Mouse (Mus musculus) MEL (cell line): ENCODE data around the gene Aldh6a1. TPM values are rescaled to one million over a fixed set of nuclear protein-coding genes. Genes with fewer than 3 reads are reported as not detected.

Experiments used
- DNase-seq: peaks from one replicate; pipeline ENCODE4 v3.0.0; 2011; ENCODE audit warnings: low read depth, low spot score
- H3K27ac ChIP-seq: 2 replicates; pipeline ENCODE4 v1.5.1; 2012; ENCODE audit warnings: low read depth, mild to moderate bottlenecking, control low read depth, low read length, moderate library complexity; ENCODE audit not compliant: control insufficient read depth
- H3K27me3 ChIP-seq, 2 experiments: fragments of 150-350 bp in 1 of 2; sonication (generic) in 1 of 2; 2 replicates each; pipeline ENCODE4 v1.6.1; 2012; ENCODE audit warnings: low read length in 2 of 2, mild to moderate bottlenecking in 2 of 2, improper control_type of control experiment in 1 of 2, moderate library complexity in 1 of 2; ENCODE audit not compliant: insufficient read depth in 2 of 2, control insufficient read depth in 1 of 2
- H3K36me3 ChIP-seq, 2 experiments: 2 replicates each; pipeline ENCODE4 v1.6.1; 2012 to 2014; ENCODE audit warnings: low read length in 2 of 2, improper control_type of control experiment in 1 of 2, inconsistent platforms in 1 of 2, mild to moderate bottlenecking in 1 of 2; ENCODE audit not compliant: insufficient read depth in 2 of 2, control insufficient read depth in 1 of 2
- H3K4me1 ChIP-seq, 2 experiments: fragments of 150-350 bp in 1 of 2; sonication (generic) in 1 of 2; 2 replicates each; pipeline ENCODE4 v1.6.1; 2012; ENCODE audit warnings: low read length in 2 of 2, improper control_type of control experiment in 1 of 2, mild to moderate bottlenecking in 1 of 2; ENCODE audit not compliant: insufficient read depth in 2 of 2, control insufficient read depth in 1 of 2
- H3K4me3 ChIP-seq, 2 experiments: fragments of 150-350 bp in 1 of 2; sonication (generic) in 1 of 2; 2 replicates each; pipeline ENCODE4 v1.5.1; 2012; ENCODE audit warnings: low read depth in 2 of 2, low read length in 2 of 2, mild to moderate bottlenecking in 2 of 2, moderate library complexity in 2 of 2, control low read depth in 1 of 2, improper control_type of control experiment in 1 of 2; ENCODE audit not compliant: control insufficient read depth in 1 of 2, insufficient read depth in 1 of 2
- H3K79me2 ChIP-seq: 2 replicates; pipeline ENCODE4 v1.6.1; 2012; ENCODE audit warnings: mild to moderate bottlenecking, low read length, moderate library complexity; ENCODE audit not compliant: control insufficient read depth, poor library complexity, insufficient read depth
- H3K9ac ChIP-seq: 2 replicates; pipeline ENCODE4 v1.6.1; 2012; ENCODE audit warnings: low read depth, mild to moderate bottlenecking, control low read depth, low read length, moderate library complexity; ENCODE audit not compliant: control insufficient read depth, poor library complexity, severe bottlenecking
- H3K9me3 ChIP-seq: fragments of 150-350 bp; sonication (generic); replicated peaks from 2 replicates; pipeline ENCODE4 v1.6.1; 2012; ENCODE audit warnings: mild to moderate bottlenecking, low read length, improper control_type of control experiment, moderate library complexity; ENCODE audit not compliant: insufficient read depth
- CTCF ChIP-seq, 3 experiments: IDR thresholded peaks in 2 of 3; conservative IDR thresholded peaks in 1 of 3; 2 replicates each; pipeline ENCODE4 v1.5.1; 2011 to 2012; ENCODE audit warnings: low read length in 3 of 3, low read depth in 2 of 3, mild to moderate bottlenecking in 2 of 3, improper control_type of control experiment in 1 of 3, inconsistent platforms in 1 of 3, mixed read lengths in 1 of 3, moderate library complexity in 1 of 3; ENCODE audit not compliant: control insufficient read depth in 1 of 3, insufficient read depth in 1 of 3, poor library complexity in 1 of 3, severe bottlenecking in 1 of 3
- E2F4 ChIP-seq: IDR thresholded peaks from 2 replicates; pipeline ENCODE4 v1.6.1; 2011; ENCODE audit warnings: low read depth, low read length, improper control_type of control experiment, borderline replicate concordance
- ELF1 ChIP-seq: IDR thresholded peaks from 2 replicates; pipeline ENCODE4 v1.6.1; 2014; ENCODE audit warnings: low read depth, mild to moderate bottlenecking, inconsistent platforms, low read length, improper control_type of control experiment, moderate library complexity
- EP300 ChIP-seq, 2 experiments: IDR thresholded peaks; 2 replicates each; pipeline ENCODE4 v1.6.1; 2011; ENCODE audit warnings: improper control_type of control experiment in 2 of 2, low read length in 2 of 2, low read depth in 1 of 2, mild to moderate bottlenecking in 1 of 2
- ETS1 ChIP-seq: IDR thresholded peaks from 2 replicates; pipeline ENCODE4 v1.6.1; 2012; ENCODE audit warnings: low read depth, mild to moderate bottlenecking, inconsistent platforms, low read length, improper control_type of control experiment, moderate library complexity
- HCFC1 ChIP-seq: IDR thresholded peaks from 2 replicates; pipeline ENCODE4 v1.6.1; 2012; ENCODE audit warnings: low read depth, mild to moderate bottlenecking, inconsistent platforms, low read length, improper control_type of control experiment, moderate library complexity
- KAT2A ChIP-seq: conservative IDR thresholded peaks from 2 replicates; pipeline ENCODE4 v1.6.1; 2012; ENCODE audit warnings: low read depth, low read length, improper control_type of control experiment, inconsistent platforms
- MAFK ChIP-seq: IDR thresholded peaks from 2 replicates; pipeline ENCODE4 v1.6.1; 2011; ENCODE audit warnings: low read depth, mild to moderate bottlenecking, low read length, improper control_type of control experiment, borderline replicate concordance
- MAX ChIP-seq: IDR thresholded peaks from 2 replicates; pipeline ENCODE4 v1.6.1; 2011; ENCODE audit warnings: low read length, improper control_type of control experiment
- MYB ChIP-seq: IDR thresholded peaks from 2 replicates; pipeline ENCODE4 v1.6.1; 2011; ENCODE audit warnings: mild to moderate bottlenecking, low read depth, low read length, improper control_type of control experiment
- MYC ChIP-seq: IDR thresholded peaks from 2 replicates; pipeline ENCODE4 v1.6.1; 2011; ENCODE audit warnings: low read depth, mild to moderate bottlenecking, low read length, improper control_type of control experiment, moderate library complexity
- POLR2A ChIP-seq, 2 experiments: IDR thresholded peaks; 2 replicates each; pipeline ENCODE4 v1.6.1; 2011 to 2012; ENCODE audit warnings: low read length in 2 of 2, mild to moderate bottlenecking in 2 of 2, control low read depth in 1 of 2, improper control_type of control experiment in 1 of 2, low read depth in 1 of 2, moderate library complexity in 1 of 2; ENCODE audit not compliant: control insufficient read depth in 1 of 2, insufficient read depth in 1 of 2, poor library complexity in 1 of 2
- POLR2AphosphoS5 ChIP-seq: IDR thresholded peaks from 2 replicates; pipeline ENCODE4 v1.6.1; 2012; ENCODE audit warnings: low read depth, borderline replicate concordance, mild to moderate bottlenecking, inconsistent platforms, low read length, moderate library complexity, mixed read lengths
- SMC3 ChIP-seq: IDR thresholded peaks from 2 replicates; pipeline ENCODE4 v1.6.1; 2011; ENCODE audit warnings: low read depth, low read length, improper control_type of control experiment
- ZKSCAN1 ChIP-seq: IDR thresholded peaks from 2 replicates; pipeline ENCODE4 v1.6.1; 2012; ENCODE audit warnings: low read depth, mild to moderate bottlenecking, inconsistent platforms, low read length, improper control_type of control experiment, moderate library complexity
- polyA plus RNA-seq, 2 experiments: library from polyadenylated mRNA; stranded (reverse) in 1 of 2; unstranded in 1 of 2; fragments of >175 nt in 1 of 2; fragments of >200 nt in 1 of 2; gene quantifications; 2 replicates each; pipeline versions ENCODE4 v1.2.1 to v1.2.4; 2012; ENCODE audit warnings: low replicate concordance in 2 of 2, low read depth in 1 of 2; ENCODE audit not compliant: insufficient read length in 2 of 2, insufficient read depth in 1 of 2, missing spikeins in 1 of 2
- total RNA-seq: library from RNA; depleted of rRNA; stranded (reverse); fragments of 300-350 nt; gene quantifications from 2 replicates; pipeline ENCODE4 v1.2.3, GENCODE M21; 2012; rRNA removed

Gene Aldh6a1
- total and polyA plus RNA-seq, 3 experiments = 1.4 to 2.9 TPM; not detected in 1

- Histone ChIP-seq H3K36me3 (peaks cover 0 to 10% of the 10 kb centered on the region in 2 experiments; a peak in 2 of 4 replicates), H3K27me3 (no peaks in the 10 kb centered on the region), H3K9me3 (no peaks in the 10 kb centered on the region), H3K79me2 (no peaks in the 10 kb centered on the region), H3K9ac (no peak overlapping the region), H3K4me3 (no peak overlapping the region), H3K4me1 (peaks cover 0 to 8% of the 10 kb centered on the region in 2 experiments; a peak in 3 of 4 replicates), H3K27ac (no peak overlapping the region)
- no peak for DNase-seq
- TF ChIP-seq MYC = no peak
- TF ChIP-seq POLR2A (IDR thresholded peaks at IDR 0.05; ENCODE audit: control insufficient read depth in 1 of 2, insufficient read depth in 1 of 2, low read depth in 1 of 2, low read length in 2 of 2, poor library complexity in 1 of 2) = no peak
- no peak for TF ChIP-seq ELF1
- TF ChIP-seq MAFK = no peak
- no peak for TF ChIP-seq ZKSCAN1
Measured at GRCm38 (mm10) chr12:84385408-84385807, 65.4 kb downstream of the Aldh6a1 start.

- H3K79me2 ChIP-seq = no peaks in the 10 kb centered on the region
- no peak overlapping the region for H3K4me3 ChIP-seq
- H3K27ac ChIP-seq = no peak overlapping the region
- H3K27me3 ChIP-seq = no peaks in the 10 kb centered on the region
- peaks cover 0 to 10% of the 10 kb centered on the region in 2 experiments; a peak in 2 of 4 replicates for H3K36me3 ChIP-seq
- H3K9me3 ChIP-seq = no peaks in the 10 kb centered on the region
- no peak overlapping the region for H3K9ac ChIP-seq
- TF ChIP-seq CTCF (IDR thresholded peaks at IDR 0.05 in 2 of 3, conservative IDR thresholded peaks at IDR 0.05 in 1 of 3; ENCODE audit: control insufficient read depth in 1 of 3, insufficient read depth in 1 of 3, low read depth in 2 of 3, low read length in 3 of 3, poor library complexity in 1 of 3, severe bottlenecking in 1 of 3) = no peak
- TF ChIP-seq POLR2AphosphoS5 = no peak
- no peak for TF ChIP-seq E2F4
- TF ChIP-seq ETS1 = 0 out of 2 replicates have a peak, but pooled peaks have one; percentile 19
- TF ChIP-seq SMC3 = no peak
- no peak for TF ChIP-seq KAT2A
- no peak for TF ChIP-seq MAX
- TF ChIP-seq EP300 (IDR thresholded peaks at IDR 0.05; ENCODE audit: low read depth in 1 of 2, low read length in 2 of 2) = no peak
- DNase-seq = peak; percentile 64
- H3K4me1 ChIP-seq = peaks cover 0 to 8% of the 10 kb centered on the region in 2 experiments; a peak in 3 of 4 replicates
Measured at GRCm38 (mm10) chr12:84384644-84385081, 66.1 kb downstream of the Aldh6a1 start.

- H3K27ac ChIP-seq = no peak overlapping the region
- no peaks in the 10 kb centered on the region for H3K27me3 ChIP-seq
- H3K4me1 ChIP-seq = peaks cover 0 to 8% of the 10 kb centered on the region in 2 experiments; a peak in 3 of 4 replicates
- no peak overlapping the region for H3K4me3 ChIP-seq
- no peak overlapping the region for H3K9ac ChIP-seq
- peaks cover 0 to 10% of the 10 kb centered on the region in 2 experiments; a peak in 2 of 4 replicates for H3K36me3 ChIP-seq
- no peaks in the 10 kb centered on the region for H3K9me3 ChIP-seq
- DNase-seq = no peak
- no peaks in the 10 kb centered on the region for H3K79me2 ChIP-seq
- TF ChIP-seq MYB (no peak), HCFC1 (no peak)
- TF ChIP-seq, all 39 proteins: peak for 0
Measured at GRCm38 (mm10) chr12:84382369-84382768, 68.4 kb downstream of the Aldh6a1 start.

Other genes with a start within 250 kb of the Aldh6a1 start
- 7.7 TPM in 2 replicates for gene Elmsan1, start 232.1 kb downstream of the Aldh6a1 start, total RNA-seq
- gene Elmsan1, start 232.1 kb downstream of the Aldh6a1 start, polyA plus RNA-seq = 10 to 100 TPM in 1 of 2 experiments, not detected in 1; 25.3 TPM
- gene Ptgr2, start 165.8 kb downstream of the Aldh6a1 start, total RNA-seq = 32.6 and 33.0 TPM in 2 replicates
- gene Ptgr2, start 165.8 kb downstream of the Aldh6a1 start, polyA plus RNA-seq = 10 to 100 TPM in 1 of 2 experiments, not detected in 1; 35.9 TPM
- gene Zfp410, start 134.2 kb downstream of the Aldh6a1 start, total RNA-seq = 45.5 and 45.7 TPM in 2 replicates
- gene Zfp410, start 134.2 kb downstream of the Aldh6a1 start, polyA plus RNA-seq = 100 to 1,000 TPM; 182 to 189 TPM
- 33.4 and 35.2 TPM in 2 replicates for gene Coq6, start 89.3 kb downstream of the Aldh6a1 start, total RNA-seq
- gene Coq6, start 89.3 kb downstream of the Aldh6a1 start, polyA plus RNA-seq = 10 to 100 TPM in 1 of 2 experiments, not detected in 1; 47.1 TPM
- gene Fam161b, start 89.2 kb downstream of the Aldh6a1 start, total RNA-seq = 0.46 and 0.85 TPM in 2 replicates
- 1 to 10 TPM in 1 of 2 experiments, not detected in 1; 1.1 TPM for gene Fam161b, start 89.2 kb downstream of the Aldh6a1 start, polyA plus RNA-seq
- 5.7 and 8.7 TPM in 2 replicates for gene Entpd5, start 42.0 kb downstream of the Aldh6a1 start, total RNA-seq
- gene Entpd5, start 42.0 kb downstream of the Aldh6a1 start, polyA plus RNA-seq = 10 to 100 TPM in 1 of 2 experiments, not detected in 1; 12.8 TPM
- gene Bbof1, start 41.9 kb downstream of the Aldh6a1 start, total RNA-seq = 0.69 and 0.81 TPM in 2 replicates
- gene Bbof1, start 41.9 kb downstream of the Aldh6a1 start, polyA plus RNA-seq = 1 to 10 TPM in 1 of 2 experiments, not detected in 1; 1.3 TPM
- 0.15 TPM in 1 of 2 replicates, not detected in the other for gene Rnf113a2, start 33.8 kb downstream of the Aldh6a1 start, total RNA-seq
- gene Rnf113a2, start 33.8 kb downstream of the Aldh6a1 start, polyA plus RNA-seq = under 1 TPM in 1 of 2 experiments, not detected in 1; 0.10 TPM
- gene Lin52, start 418 bp upstream of the Aldh6a1 start, total RNA-seq = 4.9 and 6.7 TPM in 2 replicates
- 1 to 10 TPM in 1 of 2 experiments, not detected in 1; 7.7 TPM for gene Lin52, start 418 bp upstream of the Aldh6a1 start, polyA plus RNA-seq
- gene Vsx2, start 118.8 kb upstream of the Aldh6a1 start, total RNA-seq = not detected in 2 replicates
- not detected for gene Vsx2, start 118.8 kb upstream of the Aldh6a1 start, polyA plus RNA-seq
- gene Abcd4, start 166.4 kb upstream of the Aldh6a1 start, total RNA-seq = 3.5 TPM in 2 replicates
- 1 to 10 TPM in 1 of 2 experiments, not detected in 1; 7.1 TPM for gene Abcd4, start 166.4 kb upstream of the Aldh6a1 start, polyA plus RNA-seq
- not detected in 2 replicates for gene Vrtn, start 190.0 kb upstream of the Aldh6a1 start, total RNA-seq
- gene Vrtn, start 190.0 kb upstream of the Aldh6a1 start, polyA plus RNA-seq = not detected
- gene Syndig1l, start 247.8 kb upstream of the Aldh6a1 start, total RNA-seq = not detected in 2 replicates
- gene Syndig1l, start 247.8 kb upstream of the Aldh6a1 start, polyA plus RNA-seq = not detected